Mouse (Mus musculus): ENCODE results near the gene Hsd11b2.

Hsd11b2 gene

GRCm38 (mm10) chr8:105518436-105519313 lies at the start of gene Hsd11b2:
Hsd11b2 (plus strand) TSS chr8:105518755.
- DNase-seq = no peak

GRCm38 (mm10) chr8:105469041-105469695 lies 49.4 kb upstream of the Hsd11b2 start:
- DNase-seq = peak; percentile 69

GRCm38 (mm10) chr8:105469816-105470215 lies 48.7 kb upstream of the Hsd11b2 start:
- DNase-seq = no peak

- DNase-seq = no peak
These were observed 48.3 kb upstream of the Hsd11b2 start for GRCm38 (mm10) chr8:105470262-105470661.

GRCm38 (mm10) chr8:105470681-105471313 lies 47.8 kb upstream of the Hsd11b2 start:
- no peak for DNase-seq

GRCm38 (mm10) chr8:105471314-105472015 lies 47.1 kb upstream of the Hsd11b2 start, which contains the start of gene Tppp3:
Tppp3 (minus strand) TSS chr8:105471526.
- DNase-seq = peak; percentile 89

- no peak for DNase-seq
These were observed 46.1 kb upstream of the Hsd11b2 start for GRCm38 (mm10) chr8:105472414-105472932.

- DNase-seq = no peak
These were observed 45.6 kb upstream of the Hsd11b2 start for GRCm38 (mm10) chr8:105472983-105473382.

GRCm38 (mm10) chr8:105473816-105474606 lies 44.5 kb upstream of the Hsd11b2 start:
- no peak for DNase-seq

- no peak for DNase-seq
These were observed 43.9 kb upstream of the Hsd11b2 start for GRCm38 (mm10) chr8:105474680-105475079.

GRCm38 (mm10) chr8:105475254-105475653 lies 43.3 kb upstream of the Hsd11b2 start:
- DNase-seq = no peak

- DNase-seq = no peak
These were observed 42.8 kb upstream of the Hsd11b2 start for GRCm38 (mm10) chr8:105475742-105476141.

GRCm38 (mm10) chr8:105476161-105476560 lies 42.4 kb upstream of the Hsd11b2 start:
- DNase-seq = no peak

- DNase-seq = peak; percentile 76
These were observed 41.7 kb upstream of the Hsd11b2 start for GRCm38 (mm10) chr8:105476628-105477413.

GRCm38 (mm10) chr8:105477792-105478191 lies 40.8 kb upstream of the Hsd11b2 start:
- DNase-seq = no peak

- DNase-seq = no peak
These were observed 37.5 kb upstream of the Hsd11b2 start for GRCm38 (mm10) chr8:105481013-105481412.

- DNase-seq = no peak
These were observed 37.1 kb upstream of the Hsd11b2 start for GRCm38 (mm10) chr8:105481453-105481852.

GRCm38 (mm10) chr8:105482123-105482522 lies 36.4 kb upstream of the Hsd11b2 start:
- DNase-seq = no peak

- no peak for DNase-seq
These were observed 35.1 kb upstream of the Hsd11b2 start for GRCm38 (mm10) chr8:105483212-105484029.

- no peak for DNase-seq
These were observed 34.6 kb upstream of the Hsd11b2 start for GRCm38 (mm10) chr8:105484030-105484368.

All from cerebellum, adult 8-10 months (tissue).